26 mouse cellular contexts compared by ENCODE assay signal in the genomic region with DNA sequence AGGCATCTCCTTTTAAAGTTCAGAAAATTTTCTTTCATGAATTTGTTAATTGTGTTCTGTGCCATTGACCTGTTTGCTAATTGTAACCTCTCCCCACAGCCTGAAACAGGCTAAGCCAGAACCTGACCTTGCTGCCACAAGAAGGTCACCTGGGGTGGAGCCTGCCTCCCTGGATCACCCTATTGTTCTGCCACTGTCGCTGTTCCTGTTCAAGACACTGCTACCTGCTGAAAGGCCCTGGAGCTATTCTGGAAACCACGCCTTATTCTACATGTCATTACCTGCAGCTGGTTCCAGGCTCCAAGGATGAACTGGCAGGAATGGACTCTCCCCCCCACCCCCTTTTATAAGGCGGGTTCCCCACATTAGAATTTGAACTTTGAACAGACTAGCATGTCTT.
"Had no signal": no experiment of that assay in that cellular context is flagged by ENCODE, and none has a peak within 500 bp of the region (broad histone marks: within the 10 kb centered on the region; RNA-seq: fewer than 3 reads in every experiment).

No protein-coding gene starts in this region.

- H3K4me2 ChIP-seq: heart, embryonic 12.5 days; hindbrain, embryonic 12.5 days; hindbrain, embryonic 14.5 days; intestine, embryonic 15.5 days; limb, embryonic 12.5 days; liver, embryonic 11.5 days; liver, embryonic 13.5 days; liver, embryonic 15.5 days had no signal

- H3K4me3 ChIP-seq: heart, embryonic 10.5 days; heart, embryonic 12.5 days; hindbrain, embryonic 10.5 days; hindbrain, embryonic 12.5 days; intestine, embryonic 15.5 days; layer of hippocampus, adult 2 months; left cerebral cortex, adult 2 months; limb, embryonic 10.5 days; limb, embryonic 12.5 days; liver, embryonic 13.5 days; liver, embryonic 15.5 days had no signal

- ATAC-seq: hindbrain, embryonic 16.5 days; inflammation-experienced regulatory T-cells, adult 6 months; intestine, embryonic 15.5 days; intestine, postnatal 0 days had no signal

- DNase-seq: gastrocnemius, postnatal 14 days; heart, adult 18-20 months; heart, postnatal 10 days; heart, postnatal 4 days; kidney, adult 18-20 months; kidney, adult 8-10 months; kidney, postnatal 10 days; kidney, postnatal 25 days; kidney, postnatal 4 days; liver; liver, embryonic 13.5 days had no signal

- H3K4me1 ChIP-seq: heart, embryonic 10.5 days; heart, embryonic 12.5 days; hindbrain, embryonic 10.5 days; hindbrain, embryonic 12.5 days; intestine, embryonic 15.5 days; limb, embryonic 10.5 days; limb, embryonic 12.5 days; liver, embryonic 13.5 days; liver, embryonic 15.5 days had no signal

- H3K9me3 ChIP-seq: heart, embryonic 10.5 days; heart, embryonic 12.5 days; hindbrain, embryonic 10.5 days; hindbrain, embryonic 12.5 days; intestine, embryonic 15.5 days; limb, embryonic 10.5 days; limb, embryonic 12.5 days; liver, embryonic 13.5 days; liver, embryonic 15.5 days had no signal

- H3K9ac ChIP-seq: heart, embryonic 12.5 days; hindbrain, embryonic 12.5 days; hindbrain, embryonic 14.5 days; intestine, embryonic 15.5 days; limb, embryonic 12.5 days; liver, embryonic 13.5 days; liver, embryonic 15.5 days had no signal

- H3K27me3 ChIP-seq: heart, embryonic 12.5 days; hindbrain, embryonic 12.5 days; intestine, embryonic 15.5 days; limb, embryonic 12.5 days; liver, embryonic 13.5 days; liver, embryonic 15.5 days had no signal

- H3K27ac ChIP-seq: heart, embryonic 10.5 days; hindbrain, embryonic 10.5 days; hindbrain, embryonic 12.5 days; hindbrain, embryonic 14.5 days; intestine, embryonic 15.5 days; layer of hippocampus, adult 2 months; left cerebral cortex, adult 2 months; limb, embryonic 10.5 days; limb, embryonic 12.5 days; liver, embryonic 13.5 days; liver, embryonic 15.5 days had no signal

- H3K36me3 ChIP-seq: heart, embryonic 10.5 days; heart, embryonic 12.5 days; hindbrain, embryonic 10.5 days; hindbrain, embryonic 12.5 days; intestine, embryonic 15.5 days; limb, embryonic 10.5 days; limb, embryonic 12.5 days; liver, embryonic 13.5 days; liver, embryonic 15.5 days had no signal
